ENCODE assay signal across 7 mouse cellular contexts in genomic region chr4:145213999-145214785, GRCm38 (mm10). TPM values are rescaled to one million over a fixed set of nuclear protein-coding genes. Genes with fewer than 3 reads are reported as not detected.
A peak's percentile ranks its signal among the peaks of the same experiment; 100 is the strongest.
DNase-seq lines count a peak whose midpoint lies in the region; ATAC-seq and TF ChIP-seq lines count a peak whose summit lies in the region.

No protein-coding gene starts in this region.

- peak; percentile 66; the same call in 1 of the 2 replicates for TF ChIP-seq EP300 in heart, adult 2 months (IDR thresholded peaks at IDR 0.05; ENCODE audit: insufficient read depth, low read depth, low read length)

- ATAC-seq in embryonic facial prominence, embryonic 11.5 days (replicated peaks; ENCODE audit: insufficient number of reproducible peaks, low FRiP score, low TSS enrichment, low read depth) = peak; percentile 83
- peak; percentile 70 for ATAC-seq in limb, embryonic 11.5 days (ENCODE audit: insufficient number of reproducible peaks, low FRiP score, low TSS enrichment, low read depth)
- ATAC-seq in midbrain, embryonic 14.5 days (ENCODE audit: low FRiP score, low TSS enrichment) = peak; percentile 73

- 36% methylated on average over 8 of the region's 8 CpGs for WGBS in embryonic facial prominence, embryonic 11.5 days
- 30% methylated on average over 8 of the region's 8 CpGs for WGBS in heart, adult 2 months
- 35% methylated on average over 8 of the region's 8 CpGs for WGBS in kidney, adult 2 months
- WGBS in limb, embryonic 11.5 days = 37% methylated on average over 8 of the region's 8 CpGs
- 29% methylated on average over 8 of the region's 8 CpGs for WGBS in midbrain, embryonic 14.5 days

- no peaks in the 10 kb centered on the region for H3K36me3 ChIP-seq in embryonic facial prominence, embryonic 11.5 days (replicated peaks; ENCODE audit: control insufficient read depth, insufficient read depth, low read depth, low read length)
- no peaks in the 10 kb centered on the region for H3K36me3 ChIP-seq in heart, adult 2 months (ENCODE audit: control insufficient read depth, insufficient read depth, low read length)
- H3K36me3 ChIP-seq in kidney, adult 2 months (ENCODE audit: control insufficient read depth, insufficient read depth, low read length) = no peaks in the 10 kb centered on the region
- H3K36me3 ChIP-seq in limb, embryonic 11.5 days (ENCODE audit: control insufficient read depth, insufficient read depth, low read length) = no peaks in the 10 kb centered on the region
- no peaks in the 10 kb centered on the region for H3K36me3 ChIP-seq in midbrain, embryonic 14.5 days (ENCODE audit: control insufficient read depth, insufficient read depth, low read length)

- TF ChIP-seq CTCF in heart, adult 2 months (IDR thresholded peaks at IDR 0.05) = peak; percentile 99
- peak; percentile 93 for TF ChIP-seq CTCF in kidney, adult 2 months (conservative IDR thresholded peaks at IDR 0.05; ENCODE audit: insufficient read depth, insufficient read length, low read depth, low read length)

- H3K4me3 ChIP-seq in embryonic facial prominence, embryonic 11.5 days (ENCODE audit: low read depth, low read length) = no peak overlapping the region
- no peak overlapping the region for H3K4me3 ChIP-seq in heart, adult 2 months
- no peak overlapping the region for H3K4me3 ChIP-seq in kidney, adult 2 months (ENCODE audit: insufficient read depth, low read depth, low read length)
- H3K4me3 ChIP-seq in limb, embryonic 11.5 days (ENCODE audit: low read depth, low read length) = no peak overlapping the region
- H3K4me3 ChIP-seq in midbrain, embryonic 14.5 days (replicated peaks; ENCODE audit: low read depth, low read length) = no peak overlapping the region

- H3K9me3 ChIP-seq in embryonic facial prominence, embryonic 11.5 days (replicated peaks; ENCODE audit: control insufficient read depth, low read length) = no peaks in the 10 kb centered on the region
- no peaks in the 10 kb centered on the region for H3K9me3 ChIP-seq in limb, embryonic 11.5 days (ENCODE audit: control insufficient read depth, low read length)
- H3K9me3 ChIP-seq in midbrain, embryonic 14.5 days (ENCODE audit: control insufficient read depth, low read length) = no peaks in the 10 kb centered on the region

- no peaks in the 10 kb centered on the region for H3K27me3 ChIP-seq in embryonic facial prominence, embryonic 11.5 days (ENCODE audit: control insufficient read depth, insufficient read depth, low read length)
- H3K27me3 ChIP-seq in heart, adult 2 months (ENCODE audit: control insufficient read depth, insufficient read depth, low read length) = no peaks in the 10 kb centered on the region
- H3K27me3 ChIP-seq in kidney, adult 2 months (replicated peaks; ENCODE audit: control insufficient read depth, insufficient read depth, low read length) = no peaks in the 10 kb centered on the region
- H3K27me3 ChIP-seq in limb, embryonic 11.5 days (ENCODE audit: control insufficient read depth, insufficient read depth, low read length) = no peaks in the 10 kb centered on the region
- no peaks in the 10 kb centered on the region for H3K27me3 ChIP-seq in midbrain, embryonic 14.5 days (ENCODE audit: control insufficient read depth, insufficient read depth, low read length)

- H3K4me1 ChIP-seq in embryonic facial prominence, embryonic 11.5 days (ENCODE audit: control insufficient read depth, insufficient read depth, low read length) = no peaks in the 10 kb centered on the region
- peaks cover 16% of the 10 kb centered on the region for H3K4me1 ChIP-seq in heart, adult 2 months (ENCODE audit: control insufficient read depth, insufficient read depth, low read length)
- H3K4me1 ChIP-seq in kidney, adult 2 months (ENCODE audit: control insufficient read depth, insufficient read depth, low read length) = no peaks in the 10 kb centered on the region
- H3K4me1 ChIP-seq in limb, embryonic 11.5 days (ENCODE audit: control insufficient read depth, insufficient read depth, low read length) = peaks cover 2% of the 10 kb centered on the region; the same call in 1 of the 2 replicates
- 0 out of 2 replicates have a peak, but pooled peaks cover 5% of the 10 kb centered on the region for H3K4me1 ChIP-seq in midbrain, embryonic 14.5 days (ENCODE audit: control insufficient read depth, insufficient read depth, low read length)

- no peak overlapping the region for H3K9ac ChIP-seq in embryonic facial prominence, embryonic 11.5 days (replicated peaks; ENCODE audit: low read length)
- no peak overlapping the region for H3K9ac ChIP-seq in heart, adult 2 months (ENCODE audit: low read depth, low read length)
- H3K9ac ChIP-seq in limb, embryonic 11.5 days (ENCODE audit: low read length) = no peak overlapping the region
- H3K9ac ChIP-seq in midbrain, embryonic 14.5 days (replicated peaks; ENCODE audit: low read length) = no peak overlapping the region

- intact Hi-C loops in heart, adult 2 months (cut with DNase I) = loop anchor here (1.0 to 2.0 kb wide), 2 partner anchors 33 to 72 kb away; partner anchors contain the start of gene Tnfrsf1b

- peak; percentile 97 for DNase-seq in adrenal gland, postnatal 10 days
- DNase-seq in embryonic facial prominence, embryonic 11.5 days (ENCODE audit: low spot score) = peak; percentile 88
- DNase-seq in heart, adult 2 months = peak; percentile 90 to 97
- DNase-seq in kidney, adult 2 months = peak; percentile 92
- DNase-seq in limb, embryonic 11.5 days (ENCODE audit: low spot score) = peak; percentile 96
- DNase-seq in midbrain, embryonic 14.5 days = peak; percentile 90
- peak; percentile 78 for DNase-seq in spleen, adult 12 weeks (ENCODE audit: low spot score)

- no peaks in the 10 kb centered on the region for H3K79me2 ChIP-seq in heart, adult 2 months (replicated peaks; ENCODE audit: control insufficient read depth, insufficient read depth, low read length)

- TF ChIP-seq POLR2A in heart, adult 2 months (IDR thresholded peaks at IDR 0.05; ENCODE audit: insufficient read depth, low read depth, low read length) = no peak
- TF ChIP-seq POLR2A in kidney, adult 2 months (IDR thresholded peaks at IDR 0.05; ENCODE audit: low read depth, low read length) = no peak

- H3K4me2 ChIP-seq in embryonic facial prominence, embryonic 11.5 days (ENCODE audit: low read depth, low read length) = no peak overlapping the region
- H3K4me2 ChIP-seq in limb, embryonic 11.5 days (ENCODE audit: low read depth, severe bottlenecking) = no peak overlapping the region
- H3K4me2 ChIP-seq in midbrain, embryonic 14.5 days (ENCODE audit: low read length) = no peak overlapping the region

- H3K27ac ChIP-seq in embryonic facial prominence, embryonic 11.5 days (replicated peaks; ENCODE audit: low read depth, low read length) = no peak overlapping the region
- H3K27ac ChIP-seq in heart, adult 2 months = peak overlapping the region; percentile 47
- no peak overlapping the region for H3K27ac ChIP-seq in kidney, adult 2 months (ENCODE audit: insufficient read depth, low read depth, low read length)
- no peak overlapping the region for H3K27ac ChIP-seq in limb, embryonic 11.5 days (replicated peaks; ENCODE audit: low read depth, low read length)
- H3K27ac ChIP-seq in midbrain, embryonic 14.5 days (replicated peaks; ENCODE audit: low read depth, low read length) = peak overlapping the region; percentile 17; the same call in 1 of the 2 replicates

RNA-seq across cellular contexts. Expression of gene Vps13d, which starts 19.4 kb away (rescaled TPM):
- total RNA-seq in adrenal gland, postnatal 10 days (2021) = 10 to 100 TPM; 49.4 to 66.0 TPM
- polyA plus RNA-seq in embryonic facial prominence, embryonic 11.5 days (2014; fragmentation: Nextera tagmentation; extraction: Ambion mirVana) = 7.7 and 10.1 TPM in 2 replicates
- 10 to 100 TPM; 65.8 to 77.1 TPM for total RNA-seq in heart, adult 2 months (2021)
- polyA plus RNA-seq in heart, adult 2 months (2012; rRNA removed) = 24.8 and 41.5 TPM in 2 replicates
- 18.4 and 19.8 TPM in 2 replicates for polyA plus RNA-seq in kidney, adult 2 months (2012; rRNA removed)
- polyA plus RNA-seq in limb, embryonic 11.5 days (2014; fragmentation: Nextera tagmentation; extraction: Ambion mirVana) = 11.8 and 14.2 TPM in 2 replicates
- polyA plus RNA-seq in midbrain, embryonic 14.5 days (2014; fragmentation: Nextera tagmentation; extraction: Ambion mirVana) = 11.9 and 13.3 TPM in 2 replicates

RNA-seq across cellular contexts. Expression of gene Tnfrsf1b, which starts 32.5 kb away (rescaled TPM):
- total RNA-seq in adrenal gland, postnatal 10 days (2021) = 10 to 100 TPM in 1 of 2 experiments, 1 to 10 TPM in 1; 8.3 to 10.3 TPM
- 1.1 and 2.7 TPM in 2 replicates for polyA plus RNA-seq in embryonic facial prominence, embryonic 11.5 days (2014; fragmentation: Nextera tagmentation; extraction: Ambion mirVana)
- 1 to 10 TPM; 4.8 to 5.4 TPM for total RNA-seq in heart, adult 2 months (2021)
- 7.6 and 10.9 TPM in 2 replicates for polyA plus RNA-seq in heart, adult 2 months (2012; rRNA removed)
- 6.5 and 8.4 TPM in 2 replicates for polyA plus RNA-seq in kidney, adult 2 months (2012; rRNA removed)
- 2.2 TPM in 2 replicates for polyA plus RNA-seq in limb, embryonic 11.5 days (2014; fragmentation: Nextera tagmentation; extraction: Ambion mirVana)
- polyA plus RNA-seq in midbrain, embryonic 14.5 days (2014; fragmentation: Nextera tagmentation; extraction: Ambion mirVana) = 1.6 and 2.7 TPM in 2 replicates

Comparison
In these comparisons a context has a peak if more than half of its experiments do, and no peak if none do; other contexts are left out.
1. H3K27ac ChIP-seq: peak in heart, adult 2 months (single experiment) and midbrain, embryonic 14.5 days (single experiment); none in embryonic facial prominence, embryonic 11.5 days (single experiment), kidney, adult 2 months (single experiment) and limb, embryonic 11.5 days (single experiment).
2. Peak in every context shown above with its lines, with median percentiles within 50 percentile points of each other: DNase-seq and ATAC-seq.